In genomic region chr10:75835307-75835706, GRCm38 (mm10) we compare ENCODE assay signal across 8 mouse cellular contexts. TPM values are rescaled to one million over a fixed set of nuclear protein-coding genes. Genes with fewer than 3 reads are reported as not detected.
A peak's percentile ranks its signal among the peaks of the same experiment; 100 is the strongest.
DNase-seq lines count a peak whose midpoint lies in the region; ATAC-seq and TF ChIP-seq lines count a peak whose summit lies in the region.

No protein-coding gene starts in this region.

- DNase-seq in left cerebral cortex, postnatal 14 days (ENCODE audit: low spot score in 2 of 2), result peak; percentile 26 to 74
- no peak for DNase-seq in left cerebral cortex, adult 8-10 months (ENCODE audit: low spot score in 2 of 2)
- peak; percentile 64 for DNase-seq in c-Kit-positive CD71-positive TER-119-positive erythroid progenitor cells, embryonic 14.5 days (ENCODE audit: low spot score)
- peak; percentile 33 to 69 for DNase-seq in gastrocnemius, adult 8-10 months (ENCODE audit: low spot score in 2 of 2)
- DNase-seq in hindbrain, postnatal 0 days (ENCODE audit: low spot score), result peak; percentile 46
- peak; percentile 51 to 62 (median 52) for DNase-seq in liver, embryonic 14.5 days (ENCODE audit: low read depth in 3 of 3, low spot score in 3 of 3)
- peak; percentile 46 to 83 for DNase-seq in natural killer cell, adult 2 months (ENCODE audit: low spot score in 2 of 2)
- peak; percentile 81 for DNase-seq in thymus, postnatal 14 days

- peak; percentile 55; the same call in 1 of the 2 replicates for ATAC-seq in hindbrain, postnatal 0 days
- peak; percentile 62 for ATAC-seq in liver, embryonic 14.5 days (ENCODE audit: insufficient read depth)

- TF ChIP-seq CTCF in hindbrain, postnatal 0 days (IDR thresholded peaks at IDR 0.05; ENCODE audit: low read depth), result no peak
- no peak for TF ChIP-seq CTCF in liver, embryonic 14.5 days (IDR thresholded peaks at IDR 0.05; ENCODE audit: low read depth)

- 1% methylated on average over 10 of the region's 10 CpGs for WGBS in hindbrain, postnatal 0 days
- 0% methylated on average over 10 of the region's 10 CpGs for WGBS in liver, embryonic 14.5 days (ENCODE audit: insufficient replicate concordance)

- intact Hi-C loops in left cerebral cortex, postnatal 14 days (cut with DNase I), result loop anchor here (5.0 kb wide), 1 partner anchor 63 kb away; the partner anchor contains the start of gene Ddt

- no peak overlapping the region for H3K9ac ChIP-seq in hindbrain, postnatal 0 days (replicated peaks; ENCODE audit: low read length)
- H3K9ac ChIP-seq in liver, embryonic 14.5 days (replicated peaks), result peak overlapping the region; percentile 66

- H3K27me3 ChIP-seq in hindbrain, postnatal 0 days (ENCODE audit: insufficient read depth, low read length), result no peaks in the 10 kb centered on the region
- H3K27me3 ChIP-seq in liver, embryonic 14.5 days (ENCODE audit: control insufficient read depth, insufficient read depth, low read length), result no peaks in the 10 kb centered on the region

- peak overlapping the region; percentile 69 for H3K4me2 ChIP-seq in hindbrain, postnatal 0 days (ENCODE audit: low read depth, low read length)
- H3K4me2 ChIP-seq in liver, embryonic 14.5 days (ENCODE audit: low read depth), result peak overlapping the region; percentile 86

- H3K4me3 ChIP-seq in hindbrain, postnatal 0 days (ENCODE audit: low read length), result 0 out of 2 replicates have a peak overlapping the region, but pooled peaks have one; percentile 1
- H3K4me3 ChIP-seq in liver, embryonic 14.5 days (ENCODE audit: insufficient read depth in 1 of 2, low read depth in 2 of 2, low read length in 2 of 2), result peak overlapping the region; percentile 59 to 62

- H3K4me1 ChIP-seq in hindbrain, postnatal 0 days (ENCODE audit: insufficient read depth, low read length), result peaks cover 24% of the 10 kb centered on the region
- H3K4me1 ChIP-seq in liver, embryonic 14.5 days (replicated peaks; ENCODE audit: control insufficient read depth in 2 of 2, insufficient read depth in 2 of 2, low read length in 1 of 2), result peaks cover 35 to 41% of the 10 kb centered on the region in 2 experiments

- no peak overlapping the region for H3K27ac ChIP-seq in hindbrain, postnatal 0 days
- peak overlapping the region; percentile 76 for H3K27ac ChIP-seq in liver, embryonic 14.5 days

- no peaks in the 10 kb centered on the region for H3K36me3 ChIP-seq in hindbrain, postnatal 0 days (ENCODE audit: insufficient read depth, low read length)
- no peaks in the 10 kb centered on the region for H3K36me3 ChIP-seq in liver, embryonic 14.5 days (replicated peaks; ENCODE audit: control insufficient read depth, insufficient read depth, low read depth)

- no peaks in the 10 kb centered on the region for H3K9me3 ChIP-seq in hindbrain, postnatal 0 days (ENCODE audit: low read length)
- H3K9me3 ChIP-seq in liver, embryonic 14.5 days (ENCODE audit: control insufficient read depth, low read length), result no peaks in the 10 kb centered on the region

- no peak for TF ChIP-seq EP300 in liver, embryonic 14.5 days (IDR thresholded peaks at IDR 0.05; ENCODE audit: low read depth)

RNA-seq across cellular contexts. Expression of gene Gstt2, which starts 1.9 kb away (rescaled TPM):
- total RNA-seq in left cerebral cortex, postnatal 14 days (2021), result 1 to 10 TPM; 4.1 to 4.5 TPM
- total RNA-seq in left cerebral cortex, adult 8-10 months (2022), result 1 to 10 TPM; 4.2 to 6.2 (median 5.2) TPM
- total RNA-seq in gastrocnemius, adult 8-10 months (2022), result 1 to 10 TPM; 2.7 to 6.5 (median 3.8) TPM
- 2.1 and 10.2 TPM in 2 replicates for total RNA-seq in hindbrain, postnatal 0 days (2014; rRNA removed)
- polyA plus RNA-seq in hindbrain, postnatal 0 days (2015; fragmentation: Nextera tagmentation; extraction: Ambion mirVana), result 9.3 and 11.1 TPM in 2 replicates
- 33.8 and 36.4 TPM in 2 replicates for polyA plus RNA-seq in liver, embryonic 14.5 days (2012; rRNA removed)
- 42.7 and 43.7 TPM in 2 replicates for polyA plus RNA-seq in liver, embryonic 14.5 days (2014; fragmentation: Nextera tagmentation; extraction: Ambion mirVana)

RNA-seq across cellular contexts. Expression of gene Gstt4, which starts 13.0 kb away (rescaled TPM):
- total RNA-seq in left cerebral cortex, postnatal 14 days (2021), result not detected
- total RNA-seq in left cerebral cortex, adult 8-10 months (2022), result not detected
- total RNA-seq in gastrocnemius, adult 8-10 months (2022), result not detected
- total RNA-seq in hindbrain, postnatal 0 days (2014; rRNA removed), result not detected in 2 replicates
- not detected in 2 replicates for polyA plus RNA-seq in hindbrain, postnatal 0 days (2015; fragmentation: Nextera tagmentation; extraction: Ambion mirVana)
- not detected in 2 replicates for polyA plus RNA-seq in liver, embryonic 14.5 days (2012; rRNA removed)
- polyA plus RNA-seq in liver, embryonic 14.5 days (2014; fragmentation: Nextera tagmentation; extraction: Ambion mirVana), result 0.10 TPM in 1 of 2 replicates, not detected in the other

RNA-seq across cellular contexts. Expression of gene Mif, which starts 24.7 kb away (rescaled TPM):
- total RNA-seq in left cerebral cortex, postnatal 14 days (2021), result 100 to 1,000 TPM; 690 to 714 TPM
- 100 to 1,000 TPM; 528 to 550 (median 540) TPM for total RNA-seq in left cerebral cortex, adult 8-10 months (2022)
- total RNA-seq in gastrocnemius, adult 8-10 months (2022), result 100 to 1,000 TPM; 144 to 161 (median 157) TPM
- total RNA-seq in hindbrain, postnatal 0 days (2014; rRNA removed), result 1,072 and 1,222 TPM in 2 replicates
- 1,792 and 1,891 TPM in 2 replicates for polyA plus RNA-seq in hindbrain, postnatal 0 days (2015; fragmentation: Nextera tagmentation; extraction: Ambion mirVana)
- polyA plus RNA-seq in liver, embryonic 14.5 days (2012; rRNA removed), result 846 and 879 TPM in 2 replicates
- polyA plus RNA-seq in liver, embryonic 14.5 days (2014; fragmentation: Nextera tagmentation; extraction: Ambion mirVana), result 746 and 755 TPM in 2 replicates

RNA-seq across cellular contexts. Expression of gene Gstt1, which starts 36.9 kb away (rescaled TPM):
- 1 to 10 TPM; 3.0 to 4.7 TPM for total RNA-seq in left cerebral cortex, postnatal 14 days (2021)
- 10 to 100 TPM; 13.3 to 16.5 (median 15.5) TPM for total RNA-seq in left cerebral cortex, adult 8-10 months (2022)
- 1 to 10 TPM; 4.6 to 8.3 (median 4.8) TPM for total RNA-seq in gastrocnemius, adult 8-10 months (2022)
- total RNA-seq in hindbrain, postnatal 0 days (2014; rRNA removed), result 38.1 and 39.3 TPM in 2 replicates
- 20.8 and 24.4 TPM in 2 replicates for polyA plus RNA-seq in hindbrain, postnatal 0 days (2015; fragmentation: Nextera tagmentation; extraction: Ambion mirVana)
- polyA plus RNA-seq in liver, embryonic 14.5 days (2012; rRNA removed), result 71.5 and 90.6 TPM in 2 replicates
- polyA plus RNA-seq in liver, embryonic 14.5 days (2014; fragmentation: Nextera tagmentation; extraction: Ambion mirVana), result 68.8 and 75.7 TPM in 2 replicates

RNA-seq across cellular contexts. Expression of gene Gstt3, which starts 54.1 kb away (rescaled TPM):
- 1 to 10 TPM; 1.5 to 1.7 TPM for total RNA-seq in left cerebral cortex, postnatal 14 days (2021)
- 1 to 10 TPM; 2.6 to 5.2 (median 3.8) TPM for total RNA-seq in left cerebral cortex, adult 8-10 months (2022)
- 1 to 10 TPM; 2.6 to 4.8 (median 3.1) TPM for total RNA-seq in gastrocnemius, adult 8-10 months (2022)
- total RNA-seq in hindbrain, postnatal 0 days (2014; rRNA removed), result 1.8 and 3.2 TPM in 2 replicates
- 2.8 and 4.2 TPM in 2 replicates for polyA plus RNA-seq in hindbrain, postnatal 0 days (2015; fragmentation: Nextera tagmentation; extraction: Ambion mirVana)
- 5.3 and 5.5 TPM in 2 replicates for polyA plus RNA-seq in liver, embryonic 14.5 days (2012; rRNA removed)
- polyA plus RNA-seq in liver, embryonic 14.5 days (2014; fragmentation: Nextera tagmentation; extraction: Ambion mirVana), result 9.4 and 12.0 TPM in 2 replicates

Comparison
In these comparisons a context has a peak if more than half of its experiments do, and no peak if none do; other contexts are left out.
1. DNase-seq: peak in left cerebral cortex, postnatal 14 days (2 of 2), c-Kit-positive CD71-positive TER-119-positive erythroid progenitor cells, embryonic 14.5 days (single experiment), gastrocnemius, adult 8-10 months (2 of 2), hindbrain, postnatal 0 days (single experiment), liver, embryonic 14.5 days (3 of 3), natural killer cell, adult 2 months (2 of 2) and thymus, postnatal 14 days (single experiment); none in left cerebral cortex, adult 8-10 months (0 of 2).